In the genomic region with DNA sequence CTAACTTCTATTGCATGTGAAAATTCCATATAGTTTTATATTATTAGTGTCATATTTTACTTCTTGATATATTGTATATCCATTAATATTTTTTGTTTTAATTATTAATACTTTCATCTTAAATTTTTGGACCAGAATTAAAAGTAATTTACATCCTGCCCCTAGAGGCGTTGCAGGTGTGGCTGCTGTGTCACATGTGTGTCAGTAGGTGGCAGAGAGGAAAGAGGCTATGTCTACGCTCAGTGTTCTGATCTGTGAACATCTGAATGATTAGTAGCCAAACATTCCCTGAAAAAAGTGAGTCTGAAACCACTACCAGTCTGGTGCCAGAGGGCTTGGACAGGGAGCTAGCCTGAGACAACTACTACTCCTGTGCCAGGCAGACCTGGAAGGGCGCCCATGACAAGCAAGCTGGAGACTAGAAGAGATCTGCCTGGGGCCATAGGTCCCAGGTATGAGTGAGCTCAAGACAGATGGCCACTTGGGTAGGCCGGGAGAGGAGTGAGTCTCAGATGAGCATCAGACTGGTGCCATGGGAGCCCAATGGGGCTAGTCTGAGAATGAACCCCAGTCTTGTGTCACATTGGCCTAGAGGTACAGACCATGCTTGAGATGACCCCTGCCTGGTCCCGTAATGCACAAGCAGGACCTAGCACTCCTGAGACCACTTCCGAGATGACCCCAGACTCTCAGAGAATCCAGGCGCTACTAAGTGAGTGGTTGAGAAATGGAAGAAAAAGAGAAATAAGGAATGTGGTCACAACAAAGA, we compare ENCODE assay signal across 11 mouse cellular contexts.
A peak's percentile ranks its signal among the peaks of the same experiment; 100 is the strongest.
DNase-seq lines count a peak whose midpoint lies in the region; ATAC-seq lines count a peak whose summit lies in the region.
"Had no signal": no experiment of that assay in that cellular context is flagged by ENCODE, and none has a peak within 500 bp of the region (broad histone marks: within the 10 kb centered on the region; RNA-seq: fewer than 3 reads in every experiment).

No protein-coding gene starts in this region.

- H3K9me3 ChIP-seq in forebrain, embryonic 14.5 days (replicated peaks; ENCODE audit: control insufficient read depth, low read length) = no peaks in the 10 kb centered on the region
- peaks cover 8% of the 10 kb centered on the region; the same call in 1 of the 2 replicates for H3K9me3 ChIP-seq in forebrain, embryonic 10.5 days
- H3K9me3 ChIP-seq: limb, embryonic 12.5 days had no signal

- DNase-seq in forebrain, embryonic 14.5 days (ENCODE audit: low spot score) = no peak
- no peak for DNase-seq in forebrain, embryonic 10.5 days (ENCODE audit: extremely low spot score, low spot score)
- peak; percentile 24 for DNase-seq in left cerebral cortex, postnatal 4 days
- DNase-seq in left cerebral cortex, adult 18-20 months (ENCODE audit: low spot score in 2 of 2) = no peak
- peak; percentile 77 for DNase-seq in brain, adult 2 months (ENCODE audit: low read depth, low spot score)
- peak; percentile 72 to 84 for DNase-seq in cerebellum, postnatal 25 days
- DNase-seq in Muller cell, postnatal 12 days (ENCODE audit: inconsistent ontology term) = no peak
- DNase-seq in urinary bladder, postnatal 25 days (ENCODE audit: low spot score) = no peak
- DNase-seq: thymus, postnatal 36 days had no signal

- no peaks in the 10 kb centered on the region for H3K36me3 ChIP-seq in forebrain, embryonic 14.5 days (ENCODE audit: control insufficient read depth, insufficient read depth, low read length)
- peaks cover 34% of the 10 kb centered on the region for H3K36me3 ChIP-seq in forebrain, embryonic 10.5 days (replicated peaks)

- no peak overlapping the region for H3K4me3 ChIP-seq in forebrain, embryonic 14.5 days (ENCODE audit: low read depth, low read length)
- H3K4me3 ChIP-seq in forebrain, embryonic 10.5 days = no peak overlapping the region
- H3K4me3 ChIP-seq: limb, embryonic 12.5 days; myocyte had no signal

- no peak overlapping the region for H3K27ac ChIP-seq in forebrain, embryonic 14.5 days (ENCODE audit: low read depth, low read length)
- H3K27ac ChIP-seq in forebrain, embryonic 10.5 days = no peak overlapping the region
- H3K27ac ChIP-seq: limb, embryonic 12.5 days had no signal

- no peak overlapping the region for H3K4me2 ChIP-seq in forebrain, embryonic 14.5 days (ENCODE audit: low read length)
- H3K4me2 ChIP-seq: limb, embryonic 12.5 days had no signal

- no peaks in the 10 kb centered on the region for H3K4me1 ChIP-seq in forebrain, embryonic 14.5 days (ENCODE audit: control insufficient read depth, insufficient read depth, low read length)
- H3K4me1 ChIP-seq in forebrain, embryonic 10.5 days = no peaks in the 10 kb centered on the region
- H3K4me1 ChIP-seq: limb, embryonic 12.5 days had no signal

- 0 out of 2 replicates have a peak, but pooled peaks have one; percentile 24 for ATAC-seq in forebrain, embryonic 14.5 days

- 92% methylated on average over 7 of the region's 7 CpGs for WGBS in forebrain, embryonic 14.5 days
- 93% methylated on average over 7 of the region's 7 CpGs for WGBS in forebrain, embryonic 10.5 days

- intact Hi-C loops in left cerebral cortex, postnatal 4 days (cut with DNase I) = no loop called here

- no peaks in the 10 kb centered on the region for H3K27me3 ChIP-seq in forebrain, embryonic 14.5 days (replicated peaks; ENCODE audit: control insufficient read depth, insufficient read depth, low read length)
- H3K27me3 ChIP-seq in forebrain, embryonic 10.5 days (ENCODE audit: poor library complexity, severe bottlenecking) = no peaks in the 10 kb centered on the region
- H3K27me3 ChIP-seq: limb, embryonic 12.5 days had no signal

- no peak overlapping the region for H3K9ac ChIP-seq in forebrain, embryonic 14.5 days (ENCODE audit: low read length)
- H3K9ac ChIP-seq: limb, embryonic 12.5 days had no signal

Comparison
In these comparisons a context has a peak if more than half of its experiments do, and no peak if none do; other contexts are left out.
1. DNase-seq: peak in left cerebral cortex, postnatal 4 days (single experiment), brain, adult 2 months (single experiment) and cerebellum, postnatal 25 days (2 of 2); none in forebrain, embryonic 14.5 days (single experiment), forebrain, embryonic 10.5 days (single experiment), left cerebral cortex, adult 18-20 months (0 of 2), Muller cell, postnatal 12 days (single experiment) and urinary bladder, postnatal 25 days (single experiment).